Mouse (Mus musculus) liver, adult 2 months (tissue): ENCODE measurements around the gene Dennd4a. TPM values are rescaled to one million over a fixed set of nuclear protein-coding genes. Genes with fewer than 3 reads are reported as not detected.

Experiments used
- DNase-seq: peaks from one replicate; pipeline ENCODE4 v3.0.0-alpha.2; 2011; ENCODE audit warnings: low read depth, low spot score; ENCODE audit errors: extremely low read depth
- H3K27ac ChIP-seq: fragments of 200-500 bp; replicated peaks from 2 replicates; pipeline ENCODE4 v1.5.1; 2012; ENCODE audit warnings: low read depth, mild to moderate bottlenecking, control low read depth, inconsistent platforms, low read length; ENCODE audit not compliant: insufficient read depth
- H3K27me3 ChIP-seq: fragments of 200-500 bp; 2 replicates; pipeline ENCODE4 v1.6.1; 2012; ENCODE audit warnings: mild to moderate bottlenecking, moderate library complexity, low read length, inconsistent platforms; ENCODE audit not compliant: control insufficient read depth, insufficient read depth
- H3K36me3 ChIP-seq: fragments of 200-500 bp; 2 replicates; pipeline ENCODE4 v1.6.1; 2012; ENCODE audit warnings: low read length, inconsistent platforms; ENCODE audit not compliant: control insufficient read depth, insufficient read depth
- H3K4me1 ChIP-seq: fragments of 200-500 bp; 2 replicates; pipeline ENCODE4 v1.6.1; 2011; ENCODE audit warnings: low read length; ENCODE audit not compliant: control insufficient read depth, insufficient read depth
- H3K4me3 ChIP-seq: fragments of 200-500 bp; 2 replicates; pipeline ENCODE4 v1.5.1; 2011; ENCODE audit warnings: low read depth, mild to moderate bottlenecking, control low read depth, low read length, moderate library complexity; ENCODE audit not compliant: insufficient read depth
- H3K79me2 ChIP-seq: fragments of 200-500 bp; 2 replicates; pipeline ENCODE4 v1.6.1; 2012; ENCODE audit warnings: inconsistent platforms, mild to moderate bottlenecking, low read length, moderate library complexity; ENCODE audit not compliant: control insufficient read depth, insufficient read depth
- H3K9ac ChIP-seq: fragments of 200-500 bp; 2 replicates; pipeline ENCODE4 v1.6.1; 2012; ENCODE audit warnings: low read depth, mild to moderate bottlenecking, control low read depth, inconsistent platforms, low read length
- CTCF ChIP-seq: fragments of 200-500 bp; IDR thresholded peaks from 2 replicates; pipeline ENCODE4 v1.5.1; 2011; ENCODE audit warnings: low read depth, low read length, control low read depth
- POLR2A ChIP-seq: fragments of 200-500 bp; IDR thresholded peaks from 2 replicates; pipeline ENCODE4 v1.6.1; 2011; ENCODE audit warnings: low read length, control low read depth; ENCODE audit not compliant: insufficient read depth; ENCODE audit errors: extremely low read depth
- WGBS: fragments of 180-500 bp; shearing (Covaris S2); methylation state at CpG from one replicate; pipeline ENCODE4 v1.1.7; 2018; 5-methylcytosine and 5-hydroxymethylcytosine counted together
- polyA plus RNA-seq: library from polyadenylated mRNA; depleted of rRNA; stranded (reverse); fragments of >200 nt; gene quantifications from 2 replicates; pipeline ENCODE4 v1.2.3, GENCODE M21; 2012
- total RNA-seq: library from RNA; depleted of rRNA; stranded (reverse); fragments of >200 nt; gene quantifications from 2 replicates; pipeline ENCODE4 v1.2.3, GENCODE M21; 2014

Gene Dennd4a
- total and polyA plus RNA-seq, 2 experiments: 8.0 to 17.1 TPM

DNA sequence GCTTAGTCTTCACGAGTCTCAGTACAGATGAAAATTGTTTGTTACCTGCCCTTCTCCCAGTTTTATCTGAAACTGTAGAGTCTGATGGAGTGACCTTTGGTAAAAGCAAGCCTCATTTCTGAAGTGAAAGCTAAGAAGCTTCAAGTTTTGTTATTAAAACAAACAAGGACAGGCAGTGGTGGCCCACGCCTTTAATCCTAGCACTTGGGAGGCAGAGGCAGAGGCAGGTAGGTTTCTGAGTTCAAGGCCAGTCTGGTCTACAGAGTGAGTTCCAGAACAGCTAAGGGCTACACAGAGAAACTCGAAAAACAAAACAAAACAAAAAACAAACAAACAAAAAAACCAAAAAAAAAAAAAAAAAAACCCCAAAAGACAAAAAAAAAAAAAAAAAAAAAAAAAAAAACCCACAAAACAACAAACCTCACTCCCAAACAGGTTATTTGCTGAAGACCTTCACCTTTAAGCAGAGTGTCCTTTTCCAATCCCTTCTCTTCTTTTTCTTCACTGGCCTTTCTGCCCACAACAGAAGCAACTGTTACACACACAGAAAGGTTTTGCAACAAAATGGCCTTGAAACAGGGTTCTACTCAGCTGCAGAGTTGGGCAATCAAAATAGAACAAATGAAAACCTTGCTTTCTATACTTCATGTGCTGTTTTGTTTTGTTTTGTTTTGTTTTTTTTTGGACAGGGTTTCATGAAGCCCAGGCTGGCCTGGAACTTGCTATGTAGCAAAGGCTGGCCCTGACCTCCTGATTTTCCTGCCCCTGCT, 15.1 kb upstream of the Dennd4a start:
- Histone ChIP-seq H3K4me1 (peaks cover 17% of the 10 kb centered on the region), H3K36me3 (no peaks in the 10 kb centered on the region), H3K27ac (peak overlapping the region; percentile 85), H3K79me2 (no peaks in the 10 kb centered on the region), H3K4me3 (no peak overlapping the region), H3K9ac (no peak overlapping the region), H3K27me3 (no peaks in the 10 kb centered on the region)
- peak; percentile 93 for DNase-seq
- 23% methylated on average over 3 of the region's 3 CpGs for WGBS
- TF ChIP-seq POLR2A: no peak
- TF ChIP-seq CTCF: no peak

DNA sequence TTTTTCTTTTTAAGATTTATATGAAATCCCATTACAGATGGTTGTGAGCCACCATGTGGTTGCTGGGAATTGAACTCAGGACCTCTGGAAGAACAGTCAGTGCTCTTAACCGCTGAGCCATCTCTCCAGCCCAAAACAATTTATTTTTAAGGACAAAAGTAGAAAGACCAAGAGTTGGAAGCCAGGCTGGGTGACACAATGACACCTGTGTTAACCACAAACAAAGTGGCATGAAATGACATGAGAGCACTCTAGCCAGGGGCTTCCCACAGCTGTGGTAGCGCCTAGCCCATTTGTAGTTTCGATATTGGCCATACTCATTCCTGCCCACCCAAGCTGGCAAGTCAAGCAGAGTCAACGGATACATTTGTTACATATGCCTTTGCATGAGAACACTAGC, 13.7 kb upstream of the Dennd4a start:
- H3K4me3 ChIP-seq: no peak overlapping the region
- WGBS: 93% methylated on average over 4 of the region's 4 CpGs
- no peak overlapping the region for H3K9ac ChIP-seq
- H3K4me1 ChIP-seq: peaks cover 14% of the 10 kb centered on the region
- no peaks in the 10 kb centered on the region for H3K79me2 ChIP-seq
- DNase-seq: no peak
- TF ChIP-seq POLR2A (no peak), CTCF (no peak)
- no peaks in the 10 kb centered on the region for H3K36me3 ChIP-seq
- H3K27ac ChIP-seq: no peak overlapping the region
- H3K27me3 ChIP-seq: no peaks in the 10 kb centered on the region

DNA sequence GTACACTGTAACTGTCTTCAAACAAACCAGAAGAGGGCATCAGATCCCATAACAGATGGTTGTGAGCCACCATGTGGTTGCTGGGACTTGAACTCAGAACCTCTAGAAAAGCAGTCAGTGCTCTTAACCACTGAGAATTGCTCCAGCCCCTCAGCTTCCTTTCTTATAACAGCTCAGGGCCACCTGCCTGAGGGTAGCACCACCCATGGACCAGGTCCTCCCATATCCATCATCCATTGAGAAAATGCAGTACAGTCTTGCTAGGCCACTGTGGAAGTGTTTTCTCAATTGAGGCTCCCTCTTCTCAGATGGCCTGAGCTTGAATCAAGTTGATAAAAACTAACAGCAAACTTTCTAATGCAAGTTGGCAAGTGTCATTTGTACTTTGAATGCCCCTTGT, 13.0 kb upstream of the Dennd4a start:
- Histone ChIP-seq H3K9ac (no peak overlapping the region), H3K36me3 (no peaks in the 10 kb centered on the region), H3K27me3 (no peaks in the 10 kb centered on the region), H3K27ac (no peak overlapping the region), H3K79me2 (no peaks in the 10 kb centered on the region), H3K4me3 (no peak overlapping the region), H3K4me1 (peaks cover 14% of the 10 kb centered on the region)
- DNase-seq: no peak
- TF ChIP-seq POLR2A (no peak), CTCF (no peak)

DNA sequence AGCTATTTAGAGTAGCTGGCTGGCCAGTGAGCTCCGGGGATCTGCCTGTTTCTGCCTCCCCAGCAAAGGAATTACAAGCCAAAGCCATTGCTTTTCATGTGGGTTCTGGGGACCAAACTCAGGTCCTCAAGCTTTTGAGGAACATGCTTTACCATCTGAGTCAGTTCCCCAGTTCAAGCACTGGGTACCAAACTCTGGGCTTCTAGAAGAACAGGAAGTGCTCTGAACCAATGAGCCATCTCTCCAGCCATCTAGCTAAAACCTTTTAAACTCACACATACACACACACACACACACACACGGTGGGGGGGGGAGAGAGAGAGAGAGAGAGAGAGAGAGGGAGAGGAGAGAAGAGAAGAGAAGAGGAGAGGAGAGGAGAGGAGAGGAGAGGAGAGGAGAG, 12.3 kb upstream of the Dennd4a start:
- H3K27ac ChIP-seq: no peak overlapping the region
- no peaks in the 10 kb centered on the region for H3K27me3 ChIP-seq
- DNase-seq: no peak
- H3K9ac ChIP-seq: no peak overlapping the region
- H3K79me2 ChIP-seq: no peaks in the 10 kb centered on the region
- H3K4me3 ChIP-seq: no peak overlapping the region
- H3K4me1 ChIP-seq: peaks cover 15% of the 10 kb centered on the region
- WGBS: 97% methylated on average over 1 of the region's 2 CpGs
- TF ChIP-seq CTCF (no peak), POLR2A (no peak)
- H3K36me3 ChIP-seq: no peaks in the 10 kb centered on the region

DNA sequence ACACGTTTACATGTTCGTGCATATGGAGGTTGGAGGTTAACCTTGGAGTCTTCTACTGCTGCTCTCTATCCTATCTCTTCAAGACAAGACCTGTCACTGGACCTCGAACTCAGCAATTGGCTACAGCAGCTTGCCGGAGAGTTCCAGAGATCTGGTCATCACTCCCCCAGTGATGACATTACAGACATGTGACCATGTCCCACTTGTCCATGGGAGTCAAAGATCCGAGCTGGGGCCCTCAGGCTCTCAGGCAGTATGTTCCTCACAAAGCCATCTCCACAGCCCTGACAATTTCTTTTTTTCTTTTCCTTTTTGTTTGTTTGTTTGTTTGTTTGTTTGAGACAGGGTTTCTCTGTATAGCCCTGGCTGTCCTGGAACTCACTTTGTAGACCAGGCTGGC, 11.6 kb upstream of the Dennd4a start:
- Histone ChIP-seq H3K27me3 (no peaks in the 10 kb centered on the region), H3K79me2 (no peaks in the 10 kb centered on the region), H3K36me3 (no peaks in the 10 kb centered on the region), H3K4me3 (no peak overlapping the region), H3K9ac (no peak overlapping the region), H3K4me1 (peaks cover 21% of the 10 kb centered on the region), H3K27ac (no peak overlapping the region)
- no peak for DNase-seq
- whole genome bisulfite sequencing: 95% methylated on average over 5 of the region's 5 CpGs
- no peak for TF ChIP-seq POLR2A
- TF ChIP-seq CTCF: no peak

DNA sequence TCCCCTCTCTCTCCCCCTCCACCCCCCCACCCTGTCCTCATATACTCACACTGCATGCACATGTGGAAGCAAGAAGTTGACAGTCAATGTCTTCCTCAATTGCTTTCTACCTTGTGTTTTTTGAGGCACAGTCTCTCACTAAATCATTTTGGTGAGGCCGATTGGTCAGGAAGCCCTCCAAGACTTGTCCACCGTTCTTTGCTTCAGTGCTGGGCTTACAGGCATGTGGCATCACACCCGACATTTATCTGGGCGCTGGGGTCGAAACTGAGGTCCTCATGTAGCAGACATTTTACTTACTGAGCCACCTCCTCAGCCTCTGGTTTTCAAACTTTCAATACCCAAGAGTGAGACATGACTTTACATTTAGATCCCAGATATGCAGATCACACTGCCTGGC, 8.6 kb upstream of the Dennd4a start:
- TF ChIP-seq CTCF: no peak
- no peak for TF ChIP-seq POLR2A
- H3K4me1 ChIP-seq: peaks cover 7% of the 10 kb centered on the region
- H3K4me3 ChIP-seq: no peak overlapping the region
- no peaks in the 10 kb centered on the region for H3K36me3 ChIP-seq
- no peaks in the 10 kb centered on the region for H3K79me2 ChIP-seq
- no peak overlapping the region for H3K27ac ChIP-seq
- H3K27me3 ChIP-seq: no peaks in the 10 kb centered on the region
- no peak for DNase-seq
- WGBS: 97% methylated on average over 5 of the region's 5 CpGs
- H3K9ac ChIP-seq: no peak overlapping the region
